Mouse (Mus musculus) megakaryocyte, embryonic 14.5 days (primary cell): ENCODE results near the gene Klhl29.

ENCODE experiments used
- FLI1 ChIP-seq: IDR thresholded peaks from 2 replicates; pipeline ENCODE4 v1.6.1; 2012; ENCODE audit warnings: low read length, inconsistent platforms, mixed read lengths
- GATA1 ChIP-seq: IDR thresholded peaks from 3 replicates; pipeline ENCODE4 v1.6.1; 2012; ENCODE audit warnings: mixed read lengths, low read length, inconsistent platforms, borderline replicate concordance

DNA sequence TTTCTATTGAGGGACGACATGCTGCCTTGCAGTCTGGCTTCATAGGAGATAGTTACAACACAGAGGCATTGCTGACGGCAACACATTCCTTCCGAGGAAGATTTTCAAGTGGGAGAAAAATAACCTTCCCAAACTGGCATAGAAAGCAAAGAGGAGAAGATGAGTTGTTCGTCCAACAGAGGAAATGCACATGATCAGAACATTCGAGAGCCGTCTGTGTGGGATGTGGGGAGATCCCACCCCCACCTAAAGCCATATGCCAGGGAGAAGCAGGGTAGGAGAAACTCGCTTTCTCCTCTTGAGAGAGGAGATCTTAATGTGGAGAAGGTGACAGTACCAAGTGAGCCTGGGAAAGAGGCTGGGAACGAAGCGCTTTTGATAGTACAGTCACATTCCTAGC lies 22.1 kb downstream of the Klhl29 start:
- TF ChIP-seq GATA1 (no peak), FLI1 (no peak)
